Mouse (Mus musculus): ENCODE data around the gene Trp53bp1. TPM values are rescaled to one million over a fixed set of nuclear protein-coding genes. Genes with fewer than 3 reads are reported as not detected.

Trp53bp1 gene
- polyA plus RNA-seq, 1 experiment from 2014 or later, result 211 TPM

DNA sequence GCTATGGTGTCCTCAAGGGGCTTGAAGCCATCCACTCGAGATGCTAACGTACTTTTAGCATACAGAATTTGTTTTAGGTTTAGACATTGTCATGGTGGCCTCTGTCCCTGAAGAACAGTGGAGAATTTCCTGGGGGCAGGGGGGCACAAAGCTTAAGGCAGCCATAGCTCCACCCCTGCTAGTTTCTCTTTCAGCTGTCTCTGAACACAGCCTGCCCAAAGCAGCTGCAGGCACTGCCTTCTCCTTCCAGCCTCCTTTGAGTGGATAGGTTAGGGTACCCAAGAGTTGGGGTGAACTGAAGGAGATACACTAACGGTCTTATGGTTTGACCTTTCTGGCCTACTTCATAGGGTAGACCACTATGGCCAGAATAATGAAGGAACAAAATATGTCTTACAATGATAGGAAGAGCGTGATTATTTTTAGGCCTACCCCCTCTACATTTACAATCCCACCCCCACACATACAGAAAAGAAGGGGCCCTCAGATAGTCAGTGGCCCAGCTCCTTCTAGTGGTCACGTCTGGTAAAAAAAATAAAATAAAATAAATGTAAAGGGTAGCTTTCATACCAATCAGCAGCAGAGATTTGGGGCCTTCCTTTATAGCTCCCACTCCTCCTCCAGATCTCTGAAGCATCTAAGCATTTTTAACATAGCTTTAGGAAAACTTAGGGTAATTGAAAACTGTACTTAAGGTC is 21.3 kb upstream of the Trp53bp1 start:
- no peak overlapping the region for H3K4me2 ChIP-seq (replicated peaks)
- H3K27me3 ChIP-seq, result 0 out of 2 replicates have a peak, but pooled peaks cover 6% of the 10 kb centered on the region
- 67% methylated on average over 5 of the region's 5 CpGs for WGBS
- no peak overlapping the region for H3K27ac ChIP-seq
- peaks cover 64% of the 10 kb centered on the region for H3K4me1 ChIP-seq
- H3K9ac ChIP-seq, result no peak overlapping the region
- H3K4me3 ChIP-seq, result no peak overlapping the region
- H3K9me3 ChIP-seq (replicated peaks), result no peaks in the 10 kb centered on the region
- no peak for ATAC-seq (ENCODE audit: low FRiP score)
- no peaks in the 10 kb centered on the region for H3K36me3 ChIP-seq

DNA sequence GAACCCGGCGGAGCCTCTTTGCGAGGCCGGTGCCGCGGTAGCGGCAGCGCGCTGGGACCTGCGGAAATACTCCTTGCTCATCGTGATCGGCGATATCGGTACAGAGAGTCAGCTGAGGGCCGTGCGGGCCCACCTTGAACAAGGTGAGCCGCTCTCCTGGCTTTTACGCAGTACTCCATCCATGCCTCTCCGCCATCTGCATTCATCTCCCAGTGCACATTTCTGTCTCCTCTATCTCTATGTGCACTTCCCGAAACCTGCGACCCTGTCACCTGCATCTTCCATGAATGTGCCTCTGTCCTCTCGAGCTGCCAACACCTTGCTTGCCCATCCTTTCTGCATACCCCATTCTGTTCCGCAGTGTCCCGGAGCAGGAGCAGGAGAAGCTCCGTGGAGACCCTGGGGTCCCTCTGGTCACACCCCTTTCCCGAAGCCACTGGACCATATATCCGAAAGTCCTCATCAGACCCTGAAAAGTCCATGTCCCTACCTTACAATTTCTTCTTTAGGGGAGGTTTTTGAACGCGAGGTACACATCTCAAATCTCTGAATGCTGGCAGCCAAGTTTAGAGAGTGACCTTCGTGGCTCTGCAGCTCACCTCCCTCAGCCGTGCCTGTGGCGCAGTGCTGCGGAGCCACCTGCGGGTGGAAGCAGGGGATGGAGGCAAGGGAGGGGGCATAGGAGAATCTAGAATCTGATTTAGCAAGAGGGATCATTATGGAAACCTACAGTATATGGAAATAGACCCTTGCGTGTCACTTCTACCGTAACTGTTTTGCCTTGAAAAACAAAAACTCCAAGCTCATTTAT is 18.7 kb upstream of the Trp53bp1 start:
- peak overlapping the region; percentile 55 for H3K4me3 ChIP-seq
- H3K27ac ChIP-seq, result no peak overlapping the region; the same call in 1 of the 2 replicates
- H3K9me3 ChIP-seq (replicated peaks), result no peaks in the 10 kb centered on the region
- H3K36me3 ChIP-seq, result no peaks in the 10 kb centered on the region
- 4% methylated on average over 36 of the region's 36 CpGs for WGBS
- peak overlapping the region; percentile 78 for H3K4me2 ChIP-seq (replicated peaks)
- peaks cover 43% of the 10 kb centered on the region for H3K4me1 ChIP-seq
- 0 out of 2 replicates have a peak, but pooled peaks cover 6% of the 10 kb centered on the region for H3K27me3 ChIP-seq
- H3K9ac ChIP-seq, result peak overlapping the region; percentile 62
- ATAC-seq (ENCODE audit: low FRiP score), result peak; percentile 62; the same call in 1 of the 2 replicates

GRCm38 (mm10) chr2:121288901-121289729 is 17.9 kb upstream of the Trp53bp1 start, which contains the start of gene Map1a:
Gene Map1a (plus strand): TSS chr2:121289600.
- 1% methylated on average over 48 of the region's 48 CpGs for WGBS
- 0 out of 2 replicates have a peak, but pooled peaks cover 6% of the 10 kb centered on the region for H3K27me3 ChIP-seq

DNA sequence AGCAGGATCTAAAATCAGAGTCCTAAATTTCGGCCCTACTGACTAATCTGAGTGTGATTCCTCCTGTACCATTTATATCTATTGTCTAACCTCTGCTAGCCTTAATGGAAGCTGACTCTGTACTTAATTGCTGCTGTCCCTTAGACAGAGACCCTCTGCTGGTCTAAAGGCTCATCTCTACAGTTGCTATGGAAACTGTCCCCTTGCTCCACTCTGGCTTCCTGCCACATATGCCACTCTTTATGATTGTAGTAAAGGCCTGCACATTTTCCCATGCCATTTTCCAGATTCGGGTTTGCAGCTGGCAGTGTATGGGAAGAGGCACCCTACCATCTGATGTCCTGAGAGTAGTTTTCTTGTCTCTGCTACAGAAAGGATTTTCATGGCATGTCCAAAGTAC is 16.6 kb upstream of the Trp53bp1 start:
- H3K36me3 ChIP-seq, result no peaks in the 10 kb centered on the region
- peaks cover 29% of the 10 kb centered on the region for H3K4me1 ChIP-seq
- peak overlapping the region; percentile 83 for H3K27ac ChIP-seq
- H3K4me2 ChIP-seq (replicated peaks), result no peak overlapping the region
- H3K9ac ChIP-seq, result no peak overlapping the region
- 0 out of 2 replicates have a peak, but pooled peaks cover 6% of the 10 kb centered on the region for H3K27me3 ChIP-seq
- no peaks in the 10 kb centered on the region for H3K9me3 ChIP-seq (replicated peaks)
- WGBS, result 54% methylated on average over 2 of the region's 2 CpGs
- no peak overlapping the region for H3K4me3 ChIP-seq
- ATAC-seq (ENCODE audit: low FRiP score), result peak; percentile 34; the same call in 1 of the 2 replicates

More at GRCm38 (mm10) chr2:121288901-121289729, 17.9 kb upstream of the Trp53bp1 start, which contains the start of gene Map1a:
- no peaks in the 10 kb centered on the region for H3K9me3 ChIP-seq (replicated peaks)
- peak within 1 kb of the TSS; percentile 66 for H3K9ac ChIP-seq
- ATAC-seq (ENCODE audit: low FRiP score), result peak; percentile 97
- H3K27ac ChIP-seq, result peak within 1 kb of the TSS; percentile 83
- peak within 1 kb of the TSS; percentile 55 for H3K4me3 ChIP-seq
- peak within 1 kb of the TSS; percentile 78 for H3K4me2 ChIP-seq (replicated peaks)
- no peaks in the 10 kb centered on the region for H3K36me3 ChIP-seq
- H3K4me1 ChIP-seq, result peaks cover 35% of the 10 kb centered on the region

DNA sequence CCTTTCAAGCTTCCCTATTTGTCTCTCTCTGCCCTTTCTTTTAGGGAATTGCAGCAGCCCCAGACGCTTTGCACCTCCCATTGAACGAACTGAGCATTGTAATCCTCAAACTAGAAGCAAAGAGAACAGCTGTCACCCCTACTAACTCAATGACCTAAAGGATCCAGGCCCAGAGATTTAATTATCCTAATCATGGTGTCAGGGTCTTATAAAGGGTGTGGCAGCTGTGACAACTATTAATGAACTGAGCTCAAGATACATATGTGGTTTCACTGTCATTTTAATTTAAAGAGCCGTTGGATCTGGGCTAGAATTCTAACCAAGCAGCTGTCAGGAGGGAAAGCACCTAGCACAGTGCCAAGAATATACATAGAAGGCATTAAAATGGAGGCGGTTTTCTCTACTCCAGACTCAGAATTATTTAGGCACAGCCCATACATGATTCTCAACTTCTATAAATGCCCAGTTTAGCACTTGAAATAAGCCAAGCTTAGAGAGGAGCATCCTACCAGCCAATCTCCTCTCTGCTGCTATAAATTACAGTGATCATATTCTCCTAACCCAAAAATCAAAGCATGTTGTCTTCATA is 815 bp upstream of the Trp53bp1 start:
- Histone ChIP-seq H3K4me3 (peak overlapping the region; percentile 82), H3K36me3 (peaks cover 25% of the 10 kb centered on the region), H3K27ac (peak overlapping the region; percentile 97), H3K4me1 (peaks cover 37% of the 10 kb centered on the region), H3K27me3 (no peaks in the 10 kb centered on the region), H3K4me2 (replicated peaks) (peak overlapping the region; percentile 66), H3K9ac (peak overlapping the region; percentile 91), H3K9me3 (replicated peaks) (no peaks in the 10 kb centered on the region)
- 17% methylated on average over 4 of the region's 4 CpGs for WGBS
- peak; percentile 55 for ATAC-seq (ENCODE audit: low FRiP score)

GRCm38 (mm10) chr2:121270521-121271235 is 529 bp downstream of the Trp53bp1 start:
- Histone ChIP-seq H3K4me2 (replicated peaks) (peak overlapping the region; percentile 66), H3K4me1 (peaks cover 37% of the 10 kb centered on the region), H3K27me3 (no peaks in the 10 kb centered on the region), H3K36me3 (peaks cover 26% of the 10 kb centered on the region), H3K27ac (peak overlapping the region; percentile 97), H3K9me3 (replicated peaks) (no peaks in the 10 kb centered on the region), H3K4me3 (peak overlapping the region; percentile 82), H3K9ac (peak overlapping the region; percentile 91)
- 2% methylated on average over 35 of the region's 35 CpGs for WGBS
- peak; percentile 83 for ATAC-seq (ENCODE audit: low FRiP score)

GRCm38 (mm10) chr2:121268446-121268845 is 2.8 kb downstream of the Trp53bp1 start:
- H3K4me2 ChIP-seq (replicated peaks), result peak overlapping the region; percentile 25; the same call in 1 of the 2 replicates
- peaks cover 43% of the 10 kb centered on the region for H3K36me3 ChIP-seq
- peak overlapping the region; percentile 29; the same call in 1 of the 2 replicates for H3K9ac ChIP-seq
- H3K9me3 ChIP-seq (replicated peaks), result no peaks in the 10 kb centered on the region
- WGBS, result 86% methylated on average over 8 of the region's 8 CpGs
- no peaks in the 10 kb centered on the region for H3K27me3 ChIP-seq
- no peak for ATAC-seq (ENCODE audit: low FRiP score)
- no peak overlapping the region for H3K4me3 ChIP-seq
- H3K27ac ChIP-seq, result no peak overlapping the region
- H3K4me1 ChIP-seq, result peaks cover 37% of the 10 kb centered on the region

GRCm38 (mm10) chr2:121249758-121250157 is 21.4 kb downstream of the Trp53bp1 start:
- H3K9me3 ChIP-seq (replicated peaks), result no peaks in the 10 kb centered on the region
- H3K36me3 ChIP-seq, result peaks cover 93% of the 10 kb centered on the region
- no peaks in the 10 kb centered on the region for H3K27me3 ChIP-seq
- no peak for ATAC-seq (ENCODE audit: low FRiP score)
- H3K27ac ChIP-seq, result no peak overlapping the region
- WGBS, result 93% methylated on average over 2 of the region's 2 CpGs
- no peak overlapping the region for H3K9ac ChIP-seq
- H3K4me2 ChIP-seq (replicated peaks), result no peak overlapping the region
- H3K4me1 ChIP-seq, result no peaks in the 10 kb centered on the region
- H3K4me3 ChIP-seq, result no peak overlapping the region

DNA sequence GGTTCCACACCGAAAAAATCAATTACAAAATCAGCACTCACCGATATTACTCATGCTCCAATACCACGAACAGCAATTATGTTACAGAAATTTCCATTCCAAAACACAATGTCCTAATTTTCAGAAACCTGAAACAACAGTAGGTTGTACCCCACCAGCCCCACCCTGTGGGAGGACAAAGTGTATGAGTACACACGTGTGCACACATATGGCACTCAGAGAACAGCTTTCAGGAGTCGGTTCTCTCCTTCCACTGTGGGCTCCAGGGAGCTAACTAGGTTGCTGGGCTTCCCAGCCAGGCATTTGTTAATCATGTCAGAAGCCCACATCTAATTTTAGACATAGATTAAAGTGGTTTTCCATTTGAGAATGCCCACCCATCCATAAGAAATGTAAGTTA is 27.1 kb downstream of the Trp53bp1 start:
- Histone ChIP-seq H3K9me3 (replicated peaks) (no peaks in the 10 kb centered on the region), H3K27ac (no peak overlapping the region), H3K4me1 (no peaks in the 10 kb centered on the region), H3K4me3 (no peak overlapping the region), H3K36me3 (peaks cover 84% of the 10 kb centered on the region), H3K4me2 (replicated peaks) (no peak overlapping the region), H3K9ac (no peak overlapping the region), H3K27me3 (no peaks in the 10 kb centered on the region)
- 92% methylated on average over 5 of the region's 5 CpGs for WGBS
- no peak for ATAC-seq (ENCODE audit: low FRiP score)

DNA sequence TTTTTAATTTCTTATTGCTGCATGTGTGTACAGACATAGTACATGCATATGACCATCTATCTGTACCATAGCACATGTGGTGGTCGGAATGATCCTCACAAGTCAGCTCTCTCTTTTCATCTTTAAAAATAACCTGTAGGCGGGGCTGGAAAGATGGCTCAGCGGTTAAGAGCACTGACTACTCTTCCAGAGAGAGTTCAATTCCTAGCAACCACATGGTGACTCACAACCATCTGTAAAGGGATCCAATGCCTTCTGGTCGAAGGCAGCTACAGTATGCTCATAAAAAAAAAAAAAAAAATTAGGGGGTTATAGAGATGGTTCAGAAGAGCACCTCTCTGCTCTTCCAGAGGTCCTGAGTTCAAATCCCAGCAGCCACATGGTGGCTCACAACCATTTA is 31.8 kb downstream of the Trp53bp1 start:
- H3K4me1 ChIP-seq, result no peaks in the 10 kb centered on the region
- H3K9me3 ChIP-seq (replicated peaks), result no peaks in the 10 kb centered on the region
- H3K36me3 ChIP-seq, result peaks cover 71% of the 10 kb centered on the region
- 92% methylated on average over 4 of the region's 4 CpGs for WGBS
- no peak overlapping the region for H3K4me3 ChIP-seq
- no peaks in the 10 kb centered on the region for H3K27me3 ChIP-seq
- H3K4me2 ChIP-seq (replicated peaks), result no peak overlapping the region
- ATAC-seq (ENCODE audit: low FRiP score), result no peak
- H3K9ac ChIP-seq, result no peak overlapping the region
- no peak overlapping the region for H3K27ac ChIP-seq

GRCm38 (mm10) chr2:121235460-121236072 is 35.6 kb downstream of the Trp53bp1 start:
- Histone ChIP-seq H3K4me1 (no peaks in the 10 kb centered on the region), H3K27me3 (no peaks in the 10 kb centered on the region), H3K36me3 (peaks cover 73% of the 10 kb centered on the region), H3K4me2 (replicated peaks) (no peak overlapping the region), H3K27ac (no peak overlapping the region), H3K9ac (no peak overlapping the region), H3K9me3 (replicated peaks) (no peaks in the 10 kb centered on the region), H3K4me3 (no peak overlapping the region)
- ATAC-seq (ENCODE audit: low FRiP score), result no peak
- 93% methylated on average over 8 of the region's 8 CpGs for WGBS
